Mouse (Mus musculus): ENCODE measurements around the gene Son. TPM values are rescaled to one million over a fixed set of nuclear protein-coding genes. Genes with fewer than 3 reads are reported as not detected.
A peak's percentile ranks its signal among the peaks of the same experiment; 100 is the strongest.

Son gene
- 108 and 114 TPM in 2 replicates for polyA plus RNA-seq (2015; fragmentation: Nextera tagmentation; extraction: Ambion mirVana)

DNA sequence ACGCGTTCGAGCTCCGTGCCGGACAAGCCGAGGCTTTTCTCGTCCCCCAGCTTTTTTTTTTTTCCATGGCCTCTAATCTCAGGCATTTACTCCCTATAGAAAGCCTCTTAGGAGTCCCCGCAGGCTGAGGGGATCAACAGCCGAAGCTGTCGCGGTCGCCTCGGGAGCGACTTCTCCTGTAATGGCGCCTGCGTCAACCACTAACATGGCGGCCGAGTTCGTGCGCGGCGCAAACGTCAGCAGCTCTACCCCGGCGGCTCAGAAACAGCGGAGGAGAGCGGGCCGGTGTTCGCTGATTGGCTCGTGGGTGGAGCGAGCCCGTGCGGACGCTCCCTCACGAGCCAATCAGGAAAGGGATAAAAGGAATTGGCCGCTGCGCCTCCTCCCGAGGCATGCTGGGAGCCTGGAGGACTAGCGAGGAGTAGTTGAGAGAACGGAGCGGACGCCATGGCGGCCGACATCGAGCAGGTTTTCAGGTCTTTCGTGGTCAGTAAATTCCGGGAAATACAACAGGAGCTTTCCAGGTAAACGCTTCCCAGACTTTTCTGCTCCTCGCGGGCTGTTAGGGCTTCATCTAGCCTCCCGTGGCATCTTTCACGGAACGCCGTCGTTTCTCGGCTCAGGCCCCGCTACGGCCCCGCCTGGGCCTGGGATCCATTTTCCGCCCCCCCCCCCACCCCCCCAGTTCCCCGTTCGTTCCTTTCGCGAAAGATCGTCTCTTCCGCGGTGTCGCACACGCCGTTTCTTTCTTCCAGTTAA, at the start of gene Son:
TSS of gene Son (plus strand) at position 46 of the 759 bp plus-strand sequence.
- Histone ChIP-seq H3K9me3 (no peaks in the 10 kb centered on the region), H3K4me1 (peaks cover 9% of the 10 kb centered on the region), H3K27me3 (replicated peaks) (no peaks in the 10 kb centered on the region), H3K36me3 (peaks cover 7% of the 10 kb centered on the region), H3K27ac (peak within 1 kb of the TSS; percentile 99), H3K9ac (peak within 1 kb of the TSS; percentile 89), H3K4me2 (peak within 1 kb of the TSS; percentile 97), H3K4me3 (replicated peaks) (peak within 1 kb of the TSS; percentile 76)
- ATAC-seq (ENCODE audit: insufficient read depth, low FRiP score, low read depth): peak; percentile 95
- under 1% methylated on average over 67 of the region's 70 CpGs for WGBS

- 1% methylated on average over 34 of the region's 34 CpGs for WGBS
These were observed 49.7 kb upstream of the Son start, which contains the start of gene Tmem50b for GRCm38 (mm10) chr16:91597672-91598010. Gene Tmem50b, minus strand, starts transcription at chr16:91597800.

DNA sequence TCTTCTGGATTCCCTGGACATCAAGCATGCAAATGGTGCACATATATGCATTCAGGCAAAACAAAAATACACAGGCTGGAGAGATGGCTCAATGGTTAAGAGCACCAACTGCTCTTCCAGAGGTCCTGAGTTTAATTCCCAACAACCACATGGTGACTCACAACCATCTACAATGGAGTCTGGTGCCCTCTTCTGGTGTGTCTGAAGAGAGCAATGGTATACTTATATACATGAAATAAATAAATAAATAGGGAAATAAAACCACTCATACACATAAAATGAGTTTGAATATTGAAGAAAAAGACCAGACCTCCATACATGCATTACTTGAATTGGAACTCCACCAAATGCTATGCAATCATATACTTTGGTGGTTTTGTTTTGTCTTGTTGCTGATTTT, 48.1 kb upstream of the Son start:
- no peak for ATAC-seq (ENCODE audit: insufficient read depth, low FRiP score, low read depth)

More at GRCm38 (mm10) chr16:91597672-91598010, 49.7 kb upstream of the Son start, which contains the start of gene Tmem50b:
- H3K4me2 ChIP-seq: peak within 1 kb of the TSS; percentile 88
- peak within 1 kb of the TSS; percentile 50 for H3K9ac ChIP-seq
- no peaks in the 10 kb centered on the region for H3K4me1 ChIP-seq
- no peaks in the 10 kb centered on the region for H3K27me3 ChIP-seq (replicated peaks)
- H3K9me3 ChIP-seq: no peaks in the 10 kb centered on the region
- H3K4me3 ChIP-seq (replicated peaks): peak within 1 kb of the TSS; percentile 80
- peak; percentile 99 for ATAC-seq (ENCODE audit: insufficient read depth, low FRiP score, low read depth)
- H3K36me3 ChIP-seq: no peaks in the 10 kb centered on the region
- H3K27ac ChIP-seq: 0 out of 2 replicates have a peak within 1 kb of the TSS, but pooled peaks have one; percentile 18

DNA sequence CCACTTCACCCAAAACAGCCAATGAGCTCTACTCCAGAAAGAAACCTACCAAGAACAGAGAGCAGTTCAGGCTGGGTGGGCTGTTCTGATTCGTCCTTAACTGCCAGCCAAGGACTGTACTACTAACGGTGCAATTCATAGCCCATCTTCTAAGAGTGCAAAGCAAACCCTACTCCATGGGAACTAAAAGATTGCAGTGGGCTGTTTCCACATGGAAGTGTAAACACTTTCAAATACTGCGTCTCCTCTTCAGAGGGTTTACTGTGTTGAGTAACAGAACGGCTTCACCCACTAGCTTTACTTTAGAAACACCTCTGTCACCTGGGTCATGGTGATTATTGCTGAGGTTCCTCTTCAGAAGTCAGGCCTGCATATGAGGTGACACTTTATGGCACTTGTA, 46.2 kb upstream of the Son start:
- Histone ChIP-seq H3K4me2 (no peak overlapping the region), H3K9me3 (no peaks in the 10 kb centered on the region), H3K9ac (no peak overlapping the region), H3K27ac (no peak overlapping the region), H3K36me3 (no peaks in the 10 kb centered on the region), H3K4me1 (no peaks in the 10 kb centered on the region), H3K4me3 (replicated peaks) (no peak overlapping the region), H3K27me3 (replicated peaks) (no peaks in the 10 kb centered on the region)
- WGBS: 39% methylated on average over 4 of the region's 4 CpGs
- ATAC-seq (ENCODE audit: insufficient read depth, low FRiP score, low read depth): no peak

More for the DNA sequence above, 48.1 kb upstream of the Son start:
- H3K9me3 ChIP-seq: no peaks in the 10 kb centered on the region
- H3K27me3 ChIP-seq (replicated peaks): no peaks in the 10 kb centered on the region
- no peaks in the 10 kb centered on the region for H3K36me3 ChIP-seq
- no peak overlapping the region for H3K4me2 ChIP-seq
- no peaks in the 10 kb centered on the region for H3K4me1 ChIP-seq
- no peak overlapping the region for H3K27ac ChIP-seq
- no peak overlapping the region for H3K9ac ChIP-seq
- no peak overlapping the region for H3K4me3 ChIP-seq (replicated peaks)

DNA sequence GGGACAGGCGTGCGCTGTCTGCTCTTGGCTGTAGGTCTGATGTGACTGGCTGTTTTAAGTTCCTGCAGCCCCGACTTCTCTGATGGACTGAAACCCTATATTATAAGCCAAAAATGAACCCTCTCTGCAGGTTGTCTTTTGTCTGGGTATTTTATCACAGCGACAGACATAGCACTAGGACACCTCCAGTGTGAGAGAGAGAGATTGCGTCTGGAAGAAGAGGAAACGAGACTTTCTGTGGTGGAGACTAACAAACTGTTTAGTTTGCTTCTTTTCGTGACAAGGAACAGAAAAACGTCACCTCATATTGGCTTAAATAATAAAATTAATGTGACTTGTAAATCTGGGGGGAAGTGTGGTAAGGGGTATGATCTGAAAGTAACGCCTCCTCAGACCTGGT, 45.6 kb upstream of the Son start:
- H3K4me2 ChIP-seq: no peak overlapping the region
- no peak overlapping the region for H3K27ac ChIP-seq
- ATAC-seq (ENCODE audit: insufficient read depth, low FRiP score, low read depth): no peak
- H3K27me3 ChIP-seq (replicated peaks): no peaks in the 10 kb centered on the region
- no peaks in the 10 kb centered on the region for H3K36me3 ChIP-seq
- H3K4me3 ChIP-seq (replicated peaks): no peak overlapping the region
- no peaks in the 10 kb centered on the region for H3K9me3 ChIP-seq
- H3K4me1 ChIP-seq: no peaks in the 10 kb centered on the region
- WGBS: 44% methylated on average over 9 of the region's 9 CpGs
- H3K9ac ChIP-seq: no peak overlapping the region

GRCm38 (mm10) chr16:91605156-91605555, 42.1 kb upstream of the Son start:
- ATAC-seq (ENCODE audit: insufficient read depth, low FRiP score, low read depth): no peak
- no peak overlapping the region for H3K4me3 ChIP-seq (replicated peaks)
- H3K9ac ChIP-seq: no peak overlapping the region
- H3K27me3 ChIP-seq (replicated peaks): no peaks in the 10 kb centered on the region
- no peak overlapping the region for H3K27ac ChIP-seq
- H3K4me2 ChIP-seq: no peak overlapping the region
- no peaks in the 10 kb centered on the region for H3K36me3 ChIP-seq
- no peaks in the 10 kb centered on the region for H3K4me1 ChIP-seq
- WGBS: 82% methylated on average over 6 of the region's 6 CpGs
- no peaks in the 10 kb centered on the region for H3K9me3 ChIP-seq

GRCm38 (mm10) chr16:91606958-91607357, 40.3 kb upstream of the Son start:
- H3K36me3 ChIP-seq: no peaks in the 10 kb centered on the region
- WGBS: 80% methylated on average over 8 of the region's 8 CpGs
- no peaks in the 10 kb centered on the region for H3K9me3 ChIP-seq
- no peaks in the 10 kb centered on the region for H3K27me3 ChIP-seq (replicated peaks)
- H3K4me2 ChIP-seq: no peak overlapping the region
- H3K27ac ChIP-seq: no peak overlapping the region
- no peak overlapping the region for H3K4me3 ChIP-seq (replicated peaks)
- no peak overlapping the region for H3K9ac ChIP-seq
- no peaks in the 10 kb centered on the region for H3K4me1 ChIP-seq
- no peak for ATAC-seq (ENCODE audit: insufficient read depth, low FRiP score, low read depth)

- Histone ChIP-seq H3K9me3 (no peaks in the 10 kb centered on the region), H3K4me3 (replicated peaks) (no peak overlapping the region), H3K27ac (no peak overlapping the region), H3K4me2 (no peak overlapping the region), H3K4me1 (no peaks in the 10 kb centered on the region), H3K27me3 (replicated peaks) (no peaks in the 10 kb centered on the region), H3K9ac (no peak overlapping the region), H3K36me3 (no peaks in the 10 kb centered on the region)
- no peak for ATAC-seq (ENCODE audit: insufficient read depth, low FRiP score, low read depth)
- 63% methylated on average over 9 of the region's 9 CpGs for WGBS
These were observed 37.6 kb upstream of the Son start for GRCm38 (mm10) chr16:91609501-91610245.

GRCm38 (mm10) chr16:91611248-91611647, 36.1 kb upstream of the Son start:
- H3K9ac ChIP-seq: no peak overlapping the region
- no peak overlapping the region for H3K27ac ChIP-seq
- 70% methylated on average over 11 of the region's 11 CpGs for WGBS
- H3K27me3 ChIP-seq (replicated peaks): no peaks in the 10 kb centered on the region
- no peaks in the 10 kb centered on the region for H3K4me1 ChIP-seq
- ATAC-seq (ENCODE audit: insufficient read depth, low FRiP score, low read depth): no peak
- no peaks in the 10 kb centered on the region for H3K9me3 ChIP-seq
- no peak overlapping the region for H3K4me3 ChIP-seq (replicated peaks)
- no peaks in the 10 kb centered on the region for H3K36me3 ChIP-seq
- no peak overlapping the region for H3K4me2 ChIP-seq

DNA sequence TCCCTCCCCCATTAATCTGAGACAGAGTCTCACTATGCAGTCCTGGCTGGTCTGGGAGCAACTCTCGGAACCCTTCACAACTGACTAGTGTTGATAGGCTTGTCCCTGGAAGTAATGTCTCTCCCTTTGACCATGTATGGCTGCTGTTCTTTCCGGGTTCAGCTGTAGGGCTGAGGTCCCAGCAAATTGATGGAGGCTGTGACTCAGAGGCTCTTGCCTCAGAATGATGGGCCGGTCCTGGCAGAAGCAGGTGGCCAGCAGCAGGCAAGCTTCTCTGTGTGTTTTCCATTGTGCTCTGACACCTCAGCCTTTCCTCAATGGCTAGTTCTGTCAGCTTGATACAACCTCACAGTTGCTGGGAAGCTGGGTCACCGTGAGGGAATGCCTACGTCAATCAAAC, 34.8 kb upstream of the Son start:
- Histone ChIP-seq H3K4me3 (replicated peaks) (no peak overlapping the region), H3K9me3 (no peaks in the 10 kb centered on the region), H3K4me2 (no peak overlapping the region), H3K27ac (no peak overlapping the region), H3K36me3 (no peaks in the 10 kb centered on the region), H3K4me1 (no peaks in the 10 kb centered on the region), H3K27me3 (replicated peaks) (no peaks in the 10 kb centered on the region), H3K9ac (no peak overlapping the region)
- ATAC-seq (ENCODE audit: insufficient read depth, low FRiP score, low read depth): no peak
- 60% methylated on average over 5 of the region's 5 CpGs for WGBS

DNA sequence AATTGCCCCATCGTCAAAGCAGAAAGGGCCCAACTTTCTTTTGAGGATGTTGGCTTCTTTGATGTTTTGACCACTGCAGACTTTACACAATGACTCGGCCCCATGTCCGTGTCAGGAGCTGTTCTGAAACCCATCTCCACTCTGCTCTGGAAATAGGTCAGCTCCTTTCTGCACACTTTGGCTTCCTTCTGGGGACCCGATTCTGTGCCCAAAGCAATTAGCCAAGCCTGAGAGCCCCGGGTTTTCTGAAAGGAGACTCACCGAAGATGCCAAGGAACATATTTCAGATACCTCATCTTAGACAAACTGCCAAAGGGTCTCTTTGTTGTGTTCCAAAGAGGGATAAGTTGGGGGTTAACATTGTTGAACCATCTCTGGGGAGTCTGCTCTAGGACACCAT, 32.8 kb upstream of the Son start:
- no peaks in the 10 kb centered on the region; the same call in 1 of the 2 replicates for H3K4me1 ChIP-seq
- no peak overlapping the region for H3K9ac ChIP-seq
- H3K9me3 ChIP-seq: no peaks in the 10 kb centered on the region
- no peak for ATAC-seq (ENCODE audit: insufficient read depth, low FRiP score, low read depth)
- H3K27me3 ChIP-seq (replicated peaks): no peaks in the 10 kb centered on the region
- H3K27ac ChIP-seq: no peak overlapping the region
- no peak overlapping the region for H3K4me2 ChIP-seq
- 77% methylated on average over 6 of the region's 6 CpGs for WGBS
- no peak overlapping the region for H3K4me3 ChIP-seq (replicated peaks)
- no peaks in the 10 kb centered on the region for H3K36me3 ChIP-seq
